Mouse (Mus musculus) lung, embryonic 14.5 days (tissue): ENCODE data around the gene Aldh1b1. TPM values are rescaled to one million over a fixed set of nuclear protein-coding genes. Genes with fewer than 3 reads are reported as not detected.

Experiments used
- ATAC-seq: fragments of 200-750 bp; cut with Nextera tagmentation; 2 replicates; pipeline ENCODE4 v1.8.0; 2017; ENCODE audit warnings: mild to moderate bottlenecking, moderate TSS enrichment, moderate library complexity; ENCODE audit not compliant: insufficient read depth
- DNase-seq: peaks from one replicate; pipeline ENCODE4 v3.0.0-alpha.2; 2015
- H3K27ac ChIP-seq: fragments of 300-500 bp; sonication (generic); 2 replicates; pipeline ENCODE4 v1.5.1; 2014; ENCODE audit warnings: low read depth, mild to moderate bottlenecking, moderate library complexity
- H3K27me3 ChIP-seq: fragments of 300-500 bp; sonication (generic); 2 replicates; pipeline ENCODE4 v1.6.1; 2014; ENCODE audit warnings: low read length, control low read depth; ENCODE audit not compliant: insufficient read depth
- H3K36me3 ChIP-seq: fragments of 300-500 bp; sonication (generic); 2 replicates; pipeline ENCODE4 v1.6.1; 2014; ENCODE audit warnings: control low read depth; ENCODE audit not compliant: insufficient read depth
- H3K4me1 ChIP-seq: fragments of 300-500 bp; sonication (generic); 2 replicates; pipeline ENCODE4 v1.6.1; 2014; ENCODE audit warnings: antibody characterized with exemption, control low read depth; ENCODE audit not compliant: insufficient read depth
- H3K4me2 ChIP-seq: fragments of 300-500 bp; sonication (generic); 2 replicates; pipeline ENCODE4 v1.6.1; 2014; ENCODE audit warnings: mild to moderate bottlenecking
- H3K4me3 ChIP-seq: fragments of 300-500 bp; sonication (generic); 2 replicates; pipeline ENCODE4 v1.5.1; 2014; ENCODE audit warnings: low read depth, low read length
- H3K9ac ChIP-seq: fragments of 300-500 bp; sonication (generic); 2 replicates; pipeline ENCODE4 v1.6.1; 2014
- H3K9me3 ChIP-seq: fragments of 300-500 bp; sonication (generic); 2 replicates; pipeline ENCODE4 v1.6.1; 2016; ENCODE audit warnings: low read depth, low read length, control low read depth
- CTCF ChIP-seq: IDR thresholded peaks from 2 replicates; pipeline ENCODE4 v1.5.1; 2016; ENCODE audit warnings: antibody characterized with exemption, low read depth
- WGBS: fragments of 180-500 bp; shearing (Covaris S2); extraction: QIAGEN DNeasy Blood & Tissue Kit; methylation state at CpG from one replicate; pipeline ENCODE4 v1.1.7; 2014; 5-methylcytosine and 5-hydroxymethylcytosine counted together
- polyA plus RNA-seq: library from polyadenylated mRNA; unstranded; fragments of >200 nt; fragmentation: Nextera tagmentation; extraction: Ambion mirVana; gene quantifications from 2 replicates; pipeline ENCODE4 v1.2.1, GENCODE M21; 2014

Aldh1b1 gene
- 0.83 and 2.6 TPM in 2 replicates for polyA plus RNA-seq

- no peaks in the 10 kb centered on the region for H3K27me3 ChIP-seq
- DNase-seq, result peak; percentile 89
- peaks cover 4% of the 10 kb centered on the region for H3K4me1 ChIP-seq
- no peak within 1 kb of the TSS for H3K27ac ChIP-seq
- WGBS, result under 1% methylated on average over 26 of the region's 26 CpGs
- peak; percentile 67; the same call in 1 of the 2 replicates for ATAC-seq
- H3K4me3 ChIP-seq, result peak within 1 kb of the TSS; percentile 43
- H3K4me2 ChIP-seq, result peak within 1 kb of the TSS; percentile 71
- peak within 1 kb of the TSS; percentile 46 for H3K9ac ChIP-seq
- H3K36me3 ChIP-seq, result no peaks in the 10 kb centered on the region
- no peaks in the 10 kb centered on the region for H3K9me3 ChIP-seq
- TF ChIP-seq CTCF, result no peak
These were observed at the start of gene Aldh1b1 for GRCm38 (mm10) chr4:45798964-45799363. Gene Aldh1b1, plus strand, starts transcription at chr4:45799022.

GRCm38 (mm10) chr4:45749449-45749848 is 49.4 kb upstream of the Aldh1b1 start:
- no peaks in the 10 kb centered on the region for H3K36me3 ChIP-seq
- H3K27me3 ChIP-seq, result no peaks in the 10 kb centered on the region
- no peak for DNase-seq
- H3K27ac ChIP-seq, result no peak overlapping the region
- WGBS, result 67% methylated on average over 10 of the region's 10 CpGs
- peaks cover 9% of the 10 kb centered on the region; the same call in 1 of the 2 replicates for H3K4me1 ChIP-seq
- no peak for ATAC-seq
- no peaks in the 10 kb centered on the region for H3K9me3 ChIP-seq
- H3K4me2 ChIP-seq, result no peak overlapping the region
- H3K4me3 ChIP-seq, result no peak overlapping the region
- no peak for TF ChIP-seq CTCF
- H3K9ac ChIP-seq, result no peak overlapping the region

GRCm38 (mm10) chr4:45750477-45750876 is 48.3 kb upstream of the Aldh1b1 start:
- DNase-seq, result peak; percentile 23
- Histone ChIP-seq H3K4me1 (peaks cover 9% of the 10 kb centered on the region; the same call in 1 of the 2 replicates), H3K36me3 (no peaks in the 10 kb centered on the region), H3K9ac (no peak overlapping the region), H3K9me3 (no peaks in the 10 kb centered on the region), H3K27ac (no peak overlapping the region), H3K4me3 (no peak overlapping the region), H3K4me2 (no peak overlapping the region), H3K27me3 (no peaks in the 10 kb centered on the region)
- ATAC-seq, result no peak
- WGBS, result 55% methylated on average over 6 of the region's 6 CpGs
- no peak for TF ChIP-seq CTCF

GRCm38 (mm10) chr4:45753211-45753809 is 45.5 kb upstream of the Aldh1b1 start:
- ATAC-seq (peak; percentile 60), DNase-seq (peak; percentile 77)
- 36% methylated on average over 6 of the region's 6 CpGs for WGBS
- Histone ChIP-seq H3K4me3 (no peak overlapping the region), H3K9me3 (no peaks in the 10 kb centered on the region), H3K27ac (peak overlapping the region; percentile 58; the same call in 1 of the 2 replicates), H3K4me2 (no peak overlapping the region), H3K4me1 (peaks cover 12% of the 10 kb centered on the region), H3K36me3 (no peaks in the 10 kb centered on the region), H3K9ac (no peak overlapping the region), H3K27me3 (no peaks in the 10 kb centered on the region)
- TF ChIP-seq CTCF, result no peak

- H3K4me3 ChIP-seq, result no peak overlapping the region
- 74% methylated on average over 4 of the region's 4 CpGs for WGBS
- H3K4me1 ChIP-seq, result peaks cover 12% of the 10 kb centered on the region
- no peaks in the 10 kb centered on the region for H3K36me3 ChIP-seq
- H3K9ac ChIP-seq, result no peak overlapping the region
- TF ChIP-seq CTCF, result no peak
- no peak overlapping the region for H3K4me2 ChIP-seq
- ATAC-seq, result no peak
- H3K9me3 ChIP-seq, result no peaks in the 10 kb centered on the region
- no peak overlapping the region for H3K27ac ChIP-seq
- no peak for DNase-seq
- H3K27me3 ChIP-seq, result no peaks in the 10 kb centered on the region
These were observed 44.7 kb upstream of the Aldh1b1 start for GRCm38 (mm10) chr4:45754171-45754570.

GRCm38 (mm10) chr4:45755097-45755496 is 43.7 kb upstream of the Aldh1b1 start:
- no peak overlapping the region for H3K27ac ChIP-seq
- no peaks in the 10 kb centered on the region for H3K36me3 ChIP-seq
- ATAC-seq (no peak), DNase-seq (no peak)
- H3K9ac ChIP-seq, result no peak overlapping the region
- H3K4me3 ChIP-seq, result no peak overlapping the region
- H3K9me3 ChIP-seq, result no peaks in the 10 kb centered on the region
- H3K4me2 ChIP-seq, result no peak overlapping the region
- 69% methylated on average over 9 of the region's 9 CpGs for WGBS
- no peaks in the 10 kb centered on the region for H3K27me3 ChIP-seq
- peaks cover 16% of the 10 kb centered on the region for H3K4me1 ChIP-seq
- TF ChIP-seq CTCF, result no peak

- H3K27ac ChIP-seq, result peak overlapping the region; percentile 52; the same call in 1 of the 2 replicates
- no peaks in the 10 kb centered on the region for H3K36me3 ChIP-seq
- ATAC-seq, result peak; percentile 88
- 34% methylated on average over 17 of the region's 17 CpGs for WGBS
- no peaks in the 10 kb centered on the region for H3K9me3 ChIP-seq
- no peaks in the 10 kb centered on the region for H3K27me3 ChIP-seq
- peak; percentile 92 for DNase-seq
- no peak overlapping the region for H3K9ac ChIP-seq
- no peak overlapping the region for H3K4me2 ChIP-seq
- peaks cover 16% of the 10 kb centered on the region for H3K4me1 ChIP-seq
- H3K4me3 ChIP-seq, result no peak overlapping the region
- peak; percentile 44 for TF ChIP-seq CTCF
These were observed 42.9 kb upstream of the Aldh1b1 start for GRCm38 (mm10) chr4:45755881-45756280.
